Mouse (Mus musculus): ENCODE results near the gene Stxbp6.

- TF ChIP-seq CTCF (IDR thresholded peaks at IDR 0.05; ENCODE audit: borderline replicate concordance, control insufficient read depth, extremely low read depth, insufficient read depth, low read length, poor library complexity), result no peak
- no peak for TF ChIP-seq POLR2A (IDR thresholded peaks at IDR 0.05; ENCODE audit: control insufficient read depth, extremely low read depth, insufficient read depth, low read length, poor library complexity)
These were observed 6.3 kb downstream of the Stxbp6 start for GRCm38 (mm10) chr12:45068145-45068754.

All from thymus, adult 2 months (tissue).